Mouse (Mus musculus): ENCODE results near the gene Nfe2l1. TPM values are rescaled to one million over a fixed set of nuclear protein-coding genes. Genes with fewer than 3 reads are reported as not detected.

Nfe2l1 gene
- total and polyA plus RNA-seq, 2 experiments from 2014 or later: 83.5 to 98.8 TPM

- DNase-seq (ENCODE audit: low spot score) (no peak), ATAC-seq (ENCODE audit: insufficient read depth, low read depth) (no peak)
- no peak overlapping the region for H3K9ac ChIP-seq (replicated peaks; ENCODE audit: low read depth, low read length)
- H3K9me3 ChIP-seq (replicated peaks; ENCODE audit: control insufficient read depth, low read length): no peaks in the 10 kb centered on the region
- TF ChIP-seq CTCF (IDR thresholded peaks at IDR 0.05; ENCODE audit: low read depth) (no peak), EP300 (IDR thresholded peaks at IDR 0.05; ENCODE audit: low read depth) (no peak)
- H3K27ac ChIP-seq (ENCODE audit: low read depth): no peak overlapping the region
- WGBS: 40% methylated on average over 3 of the region's 3 CpGs
- H3K36me3 ChIP-seq (replicated peaks; ENCODE audit: control insufficient read depth, insufficient read depth, low read length): 0 out of 2 replicates have a peak, but pooled peaks cover under 1% of the 10 kb centered on the region
- no peak overlapping the region for H3K4me3 ChIP-seq (ENCODE audit: low read depth, low read length)
- H3K27me3 ChIP-seq (ENCODE audit: control insufficient read depth, insufficient read depth, low read length): no peaks in the 10 kb centered on the region
- H3K4me2 ChIP-seq (ENCODE audit: low read depth, low read length): no peak overlapping the region
- peaks cover 8% of the 10 kb centered on the region for H3K4me1 ChIP-seq (ENCODE audit: control insufficient read depth, insufficient read depth)
Observed at GRCm38 (mm10) chr11:96847240-96847639, 17.5 kb upstream of the Nfe2l1 start.

GRCm38 (mm10) chr11:96843627-96844026 lies 13.9 kb upstream of the Nfe2l1 start:
- no peaks in the 10 kb centered on the region for H3K36me3 ChIP-seq (replicated peaks; ENCODE audit: control insufficient read depth, insufficient read depth, low read length)
- WGBS: 54% methylated on average over 3 of the region's 3 CpGs
- ATAC-seq (ENCODE audit: insufficient read depth, low read depth) (no peak), DNase-seq (ENCODE audit: low spot score) (no peak)
- no peaks in the 10 kb centered on the region for H3K4me1 ChIP-seq (ENCODE audit: control insufficient read depth, insufficient read depth)
- H3K9me3 ChIP-seq (replicated peaks; ENCODE audit: control insufficient read depth, low read length): no peaks in the 10 kb centered on the region
- no peak overlapping the region for H3K9ac ChIP-seq (replicated peaks; ENCODE audit: low read depth, low read length)
- H3K27me3 ChIP-seq (ENCODE audit: control insufficient read depth, insufficient read depth, low read length): no peaks in the 10 kb centered on the region
- no peak overlapping the region for H3K4me3 ChIP-seq (ENCODE audit: low read depth, low read length)
- no peak overlapping the region for H3K27ac ChIP-seq (ENCODE audit: low read depth)
- no peak overlapping the region for H3K4me2 ChIP-seq (ENCODE audit: low read depth, low read length)
- TF ChIP-seq EP300 (IDR thresholded peaks at IDR 0.05; ENCODE audit: low read depth) (no peak), CTCF (IDR thresholded peaks at IDR 0.05; ENCODE audit: low read depth) (no peak)

- Histone ChIP-seq H3K27me3 (ENCODE audit: control insufficient read depth, insufficient read depth, low read length) (no peaks in the 10 kb centered on the region), H3K4me1 (ENCODE audit: control insufficient read depth, insufficient read depth) (no peaks in the 10 kb centered on the region), H3K9me3 (replicated peaks; ENCODE audit: control insufficient read depth, low read length) (no peaks in the 10 kb centered on the region), H3K4me2 (ENCODE audit: low read depth, low read length) (no peak overlapping the region), H3K36me3 (replicated peaks; ENCODE audit: control insufficient read depth, insufficient read depth, low read length) (no peaks in the 10 kb centered on the region), H3K4me3 (ENCODE audit: low read depth, low read length) (no peak overlapping the region), H3K27ac (ENCODE audit: low read depth) (no peak overlapping the region), H3K9ac (replicated peaks; ENCODE audit: low read depth, low read length) (no peak overlapping the region)
- DNase-seq (ENCODE audit: low spot score): no peak
- 23% methylated on average over 8 of the region's 8 CpGs for WGBS
- TF ChIP-seq CTCF (IDR thresholded peaks at IDR 0.05; ENCODE audit: low read depth) (no peak), EP300 (IDR thresholded peaks at IDR 0.05; ENCODE audit: low read depth) (no peak)
- no peak for ATAC-seq (ENCODE audit: insufficient read depth, low read depth)
Observed at GRCm38 (mm10) chr11:96840290-96840689, 10.5 kb upstream of the Nfe2l1 start.

- TF ChIP-seq CTCF (IDR thresholded peaks at IDR 0.05; ENCODE audit: low read depth) (no peak), EP300 (IDR thresholded peaks at IDR 0.05; ENCODE audit: low read depth) (no peak)
- Histone ChIP-seq H3K4me2 (ENCODE audit: low read depth, low read length) (no peak overlapping the region), H3K4me3 (ENCODE audit: low read depth, low read length) (no peak overlapping the region), H3K9me3 (replicated peaks; ENCODE audit: control insufficient read depth, low read length) (no peaks in the 10 kb centered on the region), H3K27ac (ENCODE audit: low read depth) (no peak overlapping the region), H3K36me3 (replicated peaks; ENCODE audit: control insufficient read depth, insufficient read depth, low read length) (no peaks in the 10 kb centered on the region), H3K4me1 (ENCODE audit: control insufficient read depth, insufficient read depth) (no peaks in the 10 kb centered on the region), H3K27me3 (ENCODE audit: control insufficient read depth, insufficient read depth, low read length) (no peaks in the 10 kb centered on the region), H3K9ac (replicated peaks; ENCODE audit: low read depth, low read length) (no peak overlapping the region)
- DNase-seq (ENCODE audit: low spot score): no peak
- no peak for ATAC-seq (ENCODE audit: insufficient read depth, low read depth)
- 73% methylated on average over 3 of the region's 3 CpGs for WGBS
Observed at GRCm38 (mm10) chr11:96839877-96840276, 10.1 kb upstream of the Nfe2l1 start.

- Histone ChIP-seq H3K4me2 (ENCODE audit: low read depth, low read length) (no peak overlapping the region), H3K4me1 (ENCODE audit: control insufficient read depth, insufficient read depth) (no peaks in the 10 kb centered on the region), H3K27ac (ENCODE audit: low read depth) (no peak overlapping the region), H3K36me3 (replicated peaks; ENCODE audit: control insufficient read depth, insufficient read depth, low read length) (no peaks in the 10 kb centered on the region), H3K9me3 (replicated peaks; ENCODE audit: control insufficient read depth, low read length) (no peaks in the 10 kb centered on the region), H3K4me3 (ENCODE audit: low read depth, low read length) (no peak overlapping the region), H3K9ac (replicated peaks; ENCODE audit: low read depth, low read length) (no peak overlapping the region), H3K27me3 (ENCODE audit: control insufficient read depth, insufficient read depth, low read length) (no peaks in the 10 kb centered on the region)
- TF ChIP-seq EP300 (IDR thresholded peaks at IDR 0.05; ENCODE audit: low read depth) (no peak), CTCF (IDR thresholded peaks at IDR 0.05; ENCODE audit: low read depth) (no peak)
- WGBS: 77% methylated on average over 7 of the region's 7 CpGs
- DNase-seq (ENCODE audit: low spot score): no peak
- no peak for ATAC-seq (ENCODE audit: insufficient read depth, low read depth)
Observed at GRCm38 (mm10) chr11:96839428-96839827, 9.7 kb upstream of the Nfe2l1 start.

- Histone ChIP-seq H3K9me3 (replicated peaks; ENCODE audit: control insufficient read depth, low read length) (no peaks in the 10 kb centered on the region), H3K27ac (ENCODE audit: low read depth) (no peak overlapping the region), H3K9ac (replicated peaks; ENCODE audit: low read depth, low read length) (no peak overlapping the region), H3K4me1 (ENCODE audit: control insufficient read depth, insufficient read depth) (no peaks in the 10 kb centered on the region), H3K4me3 (ENCODE audit: low read depth, low read length) (no peak overlapping the region), H3K36me3 (replicated peaks; ENCODE audit: control insufficient read depth, insufficient read depth, low read length) (no peaks in the 10 kb centered on the region), H3K27me3 (ENCODE audit: control insufficient read depth, insufficient read depth, low read length) (no peaks in the 10 kb centered on the region), H3K4me2 (ENCODE audit: low read depth, low read length) (no peak overlapping the region)
- DNase-seq (ENCODE audit: low spot score): no peak
- WGBS: 68% methylated on average over 4 of the region's 4 CpGs
- TF ChIP-seq CTCF (IDR thresholded peaks at IDR 0.05; ENCODE audit: low read depth) (no peak), EP300 (IDR thresholded peaks at IDR 0.05; ENCODE audit: low read depth) (no peak)
- no peak for ATAC-seq (ENCODE audit: insufficient read depth, low read depth)
Observed at GRCm38 (mm10) chr11:96838341-96838740, 8.6 kb upstream of the Nfe2l1 start.

All from heart, postnatal 0 days (tissue).